Mouse (Mus musculus) hindbrain, embryonic 13.5 days (tissue): ENCODE results near the gene Erg. TPM values are rescaled to one million over a fixed set of nuclear protein-coding genes. Genes with fewer than 3 reads are reported as not detected.
A peak's percentile ranks its signal among the peaks of the same experiment; 100 is the strongest.

ENCODE experiments used
- ATAC-seq: fragments of 200-750 bp; cut with Nextera tagmentation; 2 replicates; pipeline ENCODE4 v1.8.0; 2017; ENCODE audit warnings: moderate TSS enrichment; ENCODE audit not compliant: low FRiP score
- H3K27ac ChIP-seq: fragments of 300-500 bp; sonication (generic); 2 replicates; pipeline ENCODE4 v1.5.1; 2015; ENCODE audit warnings: inconsistent platforms, mild to moderate bottlenecking, moderate library complexity
- H3K27me3 ChIP-seq: fragments of 300-500 bp; sonication (generic); 2 replicates; pipeline ENCODE4 v1.6.1; 2015; ENCODE audit warnings: mild to moderate bottlenecking, inconsistent platforms
- H3K36me3 ChIP-seq: fragments of 300-500 bp; sonication (generic); 2 replicates; pipeline ENCODE4 v1.6.1; 2015; ENCODE audit warnings: mild to moderate bottlenecking, inconsistent platforms
- H3K4me1 ChIP-seq: fragments of 300-500 bp; sonication (generic); replicated peaks from 2 replicates; pipeline ENCODE4 v1.6.1; 2015; ENCODE audit warnings: inconsistent platforms
- H3K4me2 ChIP-seq: fragments of 300-500 bp; sonication (generic); 2 replicates; pipeline ENCODE4 v1.6.1; 2015; ENCODE audit warnings: inconsistent platforms, mild to moderate bottlenecking, moderate library complexity
- H3K4me3 ChIP-seq: fragments of 300-500 bp; sonication (generic); 2 replicates; pipeline ENCODE4 v1.5.1; 2015; ENCODE audit warnings: mild to moderate bottlenecking, inconsistent platforms
- H3K9ac ChIP-seq: fragments of 300-500 bp; sonication (generic); 2 replicates; pipeline ENCODE4 v1.6.1; 2015; ENCODE audit warnings: mild to moderate bottlenecking, inconsistent platforms
- H3K9me3 ChIP-seq: fragments of 300-500 bp; sonication (generic); 2 replicates; pipeline ENCODE4 v1.6.1; 2016; ENCODE audit warnings: inconsistent platforms
- WGBS: fragments of 180-500 bp; shearing (Covaris S2); methylation state at CpG from one replicate; pipeline ENCODE4 v1.1.7; 2015; 5-methylcytosine and 5-hydroxymethylcytosine counted together
- polyA plus RNA-seq: library from polyadenylated mRNA; unstranded; fragments of >200 nt; fragmentation: Nextera tagmentation; extraction: Ambion mirVana; gene quantifications from 2 replicates; pipeline ENCODE4 v1.2.1, GENCODE M21; 2015

Erg gene
- 2.1 and 3.0 TPM in 2 replicates for polyA plus RNA-seq

DNA sequence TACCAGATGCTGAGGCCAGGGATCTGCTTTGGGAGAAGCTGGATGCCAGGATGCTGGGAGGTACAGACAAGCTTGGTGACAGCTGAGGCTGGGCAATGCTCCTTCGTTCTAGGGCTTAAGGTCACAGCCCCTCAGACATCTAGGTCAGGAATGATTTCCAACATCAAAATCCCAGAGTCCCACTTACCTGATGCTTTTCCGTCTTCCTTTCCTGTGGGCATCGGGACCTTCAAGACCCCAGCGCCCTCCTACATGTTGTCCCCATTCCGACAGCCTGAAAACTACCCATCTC is at the start of gene Erg:
Erg (minus strand) TSS at position 283 of the 292 bp plus-strand sequence.
- Histone ChIP-seq H3K4me2 (peak within 1 kb of the TSS; percentile 87), H3K9me3 (0 out of 2 replicates have a peak, but pooled peaks cover 4% of the 10 kb centered on the region), H3K4me3 (peak within 1 kb of the TSS; percentile 48), H3K27me3 (peaks cover 62% of the 10 kb centered on the region), H3K4me1 (peaks cover 19% of the 10 kb centered on the region), H3K36me3 (no peaks in the 10 kb centered on the region), H3K27ac (no peak within 1 kb of the TSS), H3K9ac (peak within 1 kb of the TSS; percentile 66)
- 8% methylated on average over 5 of the region's 5 CpGs for WGBS
- no peak for ATAC-seq

DNA sequence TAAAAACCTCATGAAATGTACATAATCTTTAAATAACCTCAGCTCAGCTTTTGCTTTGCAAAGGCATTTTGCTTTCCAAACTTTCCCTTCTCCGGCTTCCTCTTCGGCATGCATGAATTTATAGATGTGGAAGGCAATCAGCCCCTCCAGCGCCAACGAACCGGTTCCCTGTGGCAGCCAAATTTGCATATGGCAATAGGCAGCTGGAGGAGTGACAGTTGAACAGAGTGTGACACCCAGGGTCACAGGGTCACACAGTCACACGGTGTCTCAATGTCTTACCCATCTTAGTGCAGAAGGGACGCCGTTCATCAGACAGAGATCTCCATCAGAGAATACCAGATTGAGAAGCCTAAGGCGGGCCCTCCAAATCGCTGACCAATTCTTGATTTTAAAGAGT is 45.4 kb upstream of the Erg start:
- Histone ChIP-seq H3K9me3 (no peaks in the 10 kb centered on the region), H3K4me2 (no peak overlapping the region), H3K27me3 (no peaks in the 10 kb centered on the region), H3K27ac (no peak overlapping the region), H3K4me3 (no peak overlapping the region), H3K36me3 (no peaks in the 10 kb centered on the region), H3K9ac (no peak overlapping the region), H3K4me1 (no peaks in the 10 kb centered on the region)
- WGBS = 42% methylated on average over 10 of the region's 10 CpGs
- no peak for ATAC-seq

- H3K9ac ChIP-seq = no peak overlapping the region
- WGBS = 74% methylated on average over 7 of the region's 7 CpGs
Observed at GRCm38 (mm10) chr16:95623876-95624770, 37.7 kb upstream of the Erg start.

DNA sequence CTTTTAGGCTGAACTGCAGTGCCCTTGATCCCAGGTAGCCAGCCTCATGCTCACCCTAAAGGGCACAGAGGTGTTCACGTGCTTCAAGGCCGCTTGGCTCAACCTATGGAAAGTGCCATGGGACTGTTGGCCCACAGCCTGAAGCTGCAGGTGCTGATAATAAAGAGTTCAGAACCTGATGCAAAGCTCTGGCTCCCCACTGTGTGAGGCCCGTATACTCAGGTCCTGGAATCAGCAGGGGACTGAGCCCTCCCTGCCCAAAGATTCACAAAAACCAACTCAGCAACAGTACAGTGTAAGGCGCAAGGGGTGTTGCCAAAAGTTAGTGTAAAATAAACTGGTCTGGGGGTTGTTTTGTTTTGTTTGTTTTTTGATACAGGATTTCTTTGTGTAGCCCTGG is 36.7 kb upstream of the Erg start:
- H3K4me3 ChIP-seq = no peak overlapping the region
- H3K36me3 ChIP-seq = no peaks in the 10 kb centered on the region
- no peaks in the 10 kb centered on the region for H3K4me1 ChIP-seq
- ATAC-seq = no peak
- 67% methylated on average over 4 of the region's 4 CpGs for WGBS
- H3K9ac ChIP-seq = no peak overlapping the region
- H3K27me3 ChIP-seq = no peaks in the 10 kb centered on the region
- no peaks in the 10 kb centered on the region for H3K9me3 ChIP-seq
- H3K27ac ChIP-seq = no peak overlapping the region
- no peak overlapping the region for H3K4me2 ChIP-seq

More at GRCm38 (mm10) chr16:95623876-95624770, 37.7 kb upstream of the Erg start:
- no peaks in the 10 kb centered on the region for H3K9me3 ChIP-seq
- H3K36me3 ChIP-seq = no peaks in the 10 kb centered on the region
- no peak overlapping the region for H3K4me2 ChIP-seq
- H3K27me3 ChIP-seq = no peaks in the 10 kb centered on the region
- ATAC-seq = no peak
- H3K4me1 ChIP-seq = no peaks in the 10 kb centered on the region
- no peak overlapping the region for H3K27ac ChIP-seq
- H3K4me3 ChIP-seq = no peak overlapping the region

DNA sequence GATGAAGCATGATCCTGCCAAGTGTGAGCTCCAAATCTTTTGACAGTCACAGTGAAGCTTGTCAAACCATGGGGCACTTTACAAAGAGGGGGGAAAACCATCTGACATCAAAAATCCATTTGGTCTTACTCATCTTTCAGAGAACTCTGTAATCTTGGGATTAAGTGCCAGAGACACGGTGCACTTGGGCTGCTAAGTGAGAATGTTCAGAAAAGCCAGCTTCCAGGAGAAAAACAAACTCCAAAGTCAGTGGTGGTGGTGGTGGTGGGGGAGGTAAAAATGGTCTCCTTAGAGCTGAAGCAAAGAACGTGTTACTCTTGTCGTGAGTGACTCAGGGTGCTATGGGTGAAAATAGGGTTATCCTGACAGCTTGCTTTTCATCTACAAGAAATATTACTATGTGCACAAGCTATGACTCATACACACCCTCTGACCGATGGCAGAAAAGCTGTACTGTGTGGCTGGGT is 33.5 kb upstream of the Erg start:
- H3K27ac ChIP-seq = no peak overlapping the region
- H3K9me3 ChIP-seq = no peaks in the 10 kb centered on the region
- no peak overlapping the region for H3K9ac ChIP-seq
- no peak overlapping the region for H3K4me3 ChIP-seq
- WGBS = 90% methylated on average over 4 of the region's 4 CpGs
- no peak overlapping the region for H3K4me2 ChIP-seq
- no peaks in the 10 kb centered on the region for H3K36me3 ChIP-seq
- no peaks in the 10 kb centered on the region for H3K27me3 ChIP-seq
- H3K4me1 ChIP-seq = no peaks in the 10 kb centered on the region
- ATAC-seq = no peak

DNA sequence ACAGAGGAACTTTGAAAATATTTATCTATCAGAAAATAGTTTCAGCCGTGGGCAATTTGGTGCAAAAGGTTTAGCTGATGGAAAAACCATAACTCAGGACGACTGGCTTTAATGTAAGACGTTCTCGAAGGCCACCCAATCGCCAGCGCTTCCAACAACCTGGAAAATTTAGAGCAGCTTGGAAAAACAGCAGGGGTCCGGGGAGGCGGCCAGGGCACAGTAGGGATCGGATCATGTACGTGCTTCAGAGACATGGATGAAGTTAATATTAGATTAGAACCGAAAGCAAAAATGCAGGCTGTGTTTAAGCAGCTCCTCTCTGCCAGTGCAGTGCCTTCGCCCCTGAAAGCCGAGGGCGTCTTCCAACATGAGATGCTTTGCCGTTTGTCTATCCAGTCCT is 31.8 kb upstream of the Erg start:
- H3K4me1 ChIP-seq = no peaks in the 10 kb centered on the region
- H3K4me2 ChIP-seq = no peak overlapping the region
- H3K27me3 ChIP-seq = no peaks in the 10 kb centered on the region
- H3K9me3 ChIP-seq = no peaks in the 10 kb centered on the region
- no peak overlapping the region for H3K27ac ChIP-seq
- no peak for ATAC-seq
- 73% methylated on average over 15 of the region's 15 CpGs for WGBS
- no peaks in the 10 kb centered on the region for H3K36me3 ChIP-seq
- no peak overlapping the region for H3K4me3 ChIP-seq
- H3K9ac ChIP-seq = no peak overlapping the region

DNA sequence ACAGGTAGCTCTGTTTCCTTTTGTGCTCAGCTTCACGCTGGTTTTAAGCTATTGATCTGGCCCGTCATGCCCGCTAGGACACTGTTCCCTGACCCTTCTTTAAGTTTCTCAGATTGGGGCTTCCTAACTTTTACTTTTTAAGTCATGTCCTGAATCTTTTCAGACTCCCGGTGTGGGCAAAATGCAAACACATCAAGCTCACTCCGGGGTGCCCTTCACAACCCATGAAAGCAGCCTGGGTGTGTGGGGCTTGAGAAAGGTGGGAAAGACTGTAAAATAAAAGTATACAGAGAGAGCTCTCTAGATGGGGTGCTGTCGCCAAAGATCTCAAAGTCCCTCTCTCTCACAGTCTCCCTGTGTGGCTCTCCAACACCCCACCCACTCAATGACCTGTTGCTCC is 31.3 kb upstream of the Erg start:
- Histone ChIP-seq H3K4me2 (no peak overlapping the region), H3K4me3 (no peak overlapping the region), H3K27me3 (no peaks in the 10 kb centered on the region), H3K27ac (no peak overlapping the region), H3K36me3 (no peaks in the 10 kb centered on the region), H3K9me3 (no peaks in the 10 kb centered on the region), H3K9ac (no peak overlapping the region), H3K4me1 (no peaks in the 10 kb centered on the region)
- WGBS = 32% methylated on average over 6 of the region's 6 CpGs
- ATAC-seq = no peak

- H3K27me3 ChIP-seq = no peaks in the 10 kb centered on the region
Observed at GRCm38 (mm10) chr16:95615579-95615978, 29.2 kb upstream of the Erg start.

DNA sequence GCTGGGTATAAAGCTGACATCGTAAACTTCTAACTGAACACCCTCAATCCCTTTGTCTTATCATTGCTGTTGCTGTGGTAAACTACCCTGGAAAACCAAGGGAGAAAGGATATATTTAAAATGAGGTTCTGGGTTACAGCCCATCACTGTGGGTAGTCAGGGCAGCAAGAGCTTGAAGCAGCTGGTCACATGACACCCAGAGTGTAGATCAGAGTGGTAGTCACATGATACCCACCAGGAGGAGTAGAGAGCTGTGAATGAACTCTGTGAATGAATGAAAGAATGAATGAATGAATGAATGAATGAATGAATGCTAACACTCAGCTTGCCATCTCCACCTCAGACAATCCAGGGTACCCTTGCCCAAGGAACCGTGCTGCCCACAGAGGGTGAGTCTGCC is 28.1 kb upstream of the Erg start:
- no peak overlapping the region for H3K27ac ChIP-seq
- H3K4me2 ChIP-seq = no peak overlapping the region
- H3K9me3 ChIP-seq = no peaks in the 10 kb centered on the region
- no peak overlapping the region for H3K9ac ChIP-seq
- no peaks in the 10 kb centered on the region for H3K36me3 ChIP-seq
- no peak for ATAC-seq
- H3K27me3 ChIP-seq = no peaks in the 10 kb centered on the region
- WGBS = 99% methylated on average over 2 of the region's 2 CpGs
- no peak overlapping the region for H3K4me3 ChIP-seq
- H3K4me1 ChIP-seq = no peaks in the 10 kb centered on the region

More at GRCm38 (mm10) chr16:95615579-95615978, 29.2 kb upstream of the Erg start:
- ATAC-seq = no peak
- H3K4me1 ChIP-seq = no peaks in the 10 kb centered on the region
- 39% methylated on average over 6 of the region's 6 CpGs for WGBS
- no peak overlapping the region for H3K4me3 ChIP-seq
- H3K9me3 ChIP-seq = no peaks in the 10 kb centered on the region
- H3K27ac ChIP-seq = no peak overlapping the region
- H3K9ac ChIP-seq = no peak overlapping the region
- H3K36me3 ChIP-seq = no peaks in the 10 kb centered on the region
- H3K4me2 ChIP-seq = no peak overlapping the region

- H3K27ac ChIP-seq = no peak overlapping the region
- 86% methylated on average over 20 of the region's 20 CpGs for WGBS
Observed at GRCm38 (mm10) chr16:95611982-95612746, 25.8 kb upstream of the Erg start.

DNA sequence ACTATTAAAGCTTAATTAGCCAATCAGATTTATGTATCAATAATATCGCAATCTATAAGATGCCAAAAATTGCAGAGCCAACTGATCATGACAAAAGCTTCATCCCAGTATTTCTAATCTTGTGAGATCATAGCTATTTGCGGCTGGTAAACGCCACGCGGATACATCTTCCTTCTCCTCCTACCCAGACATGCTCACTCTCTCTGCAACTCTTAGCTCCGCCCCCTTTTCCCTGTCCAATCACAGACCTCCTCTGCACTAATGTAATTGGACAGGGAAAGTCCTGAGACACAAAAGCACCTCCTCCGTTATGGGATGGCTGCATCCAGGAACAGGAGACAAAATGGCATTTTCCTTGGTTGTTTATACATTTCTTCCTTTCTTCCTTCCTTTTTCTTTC is 22.2 kb upstream of the Erg start:
- no peaks in the 10 kb centered on the region for H3K4me1 ChIP-seq
- H3K9me3 ChIP-seq = no peaks in the 10 kb centered on the region
- no peak overlapping the region for H3K27ac ChIP-seq
- no peak overlapping the region for H3K4me2 ChIP-seq
- ATAC-seq = no peak
- no peaks in the 10 kb centered on the region for H3K27me3 ChIP-seq
- no peak overlapping the region for H3K4me3 ChIP-seq
- no peaks in the 10 kb centered on the region for H3K36me3 ChIP-seq
- no peak overlapping the region for H3K9ac ChIP-seq
- WGBS = 77% methylated on average over 7 of the region's 7 CpGs

More at GRCm38 (mm10) chr16:95611982-95612746, 25.8 kb upstream of the Erg start:
- ATAC-seq = no peak
- Histone ChIP-seq H3K4me2 (no peak overlapping the region), H3K4me3 (no peak overlapping the region), H3K27me3 (no peaks in the 10 kb centered on the region), H3K9ac (no peak overlapping the region), H3K36me3 (no peaks in the 10 kb centered on the region), H3K4me1 (no peaks in the 10 kb centered on the region), H3K9me3 (no peaks in the 10 kb centered on the region)

DNA sequence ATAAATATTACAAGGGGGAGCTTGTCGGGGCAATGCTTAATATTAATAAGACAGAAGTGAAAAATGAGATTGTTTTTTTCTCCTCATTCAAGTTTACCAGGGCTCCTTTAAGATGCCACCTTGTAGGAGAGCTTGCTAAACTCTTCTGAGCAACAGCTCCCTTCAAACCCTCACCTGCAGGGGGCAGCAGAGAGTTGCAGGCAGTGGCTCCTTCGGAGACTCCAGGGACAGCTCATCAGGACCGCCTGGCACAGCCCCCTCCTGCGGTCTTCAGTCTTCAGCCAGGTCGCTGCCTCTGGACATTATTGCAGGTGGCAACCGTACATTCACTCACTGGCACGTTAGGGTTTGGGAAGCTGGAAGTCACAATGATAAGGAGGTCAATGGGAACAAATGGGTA is 18.9 kb upstream of the Erg start:
- Histone ChIP-seq H3K9me3 (no peaks in the 10 kb centered on the region), H3K27ac (no peak overlapping the region), H3K4me3 (no peak overlapping the region), H3K27me3 (no peaks in the 10 kb centered on the region), H3K36me3 (no peaks in the 10 kb centered on the region), H3K9ac (no peak overlapping the region), H3K4me2 (no peak overlapping the region), H3K4me1 (peaks cover 22% of the 10 kb centered on the region)
- 28% methylated on average over 7 of the region's 7 CpGs for WGBS
- no peak for ATAC-seq
